Mouse (Mus musculus): ENCODE measurements around the gene Cblb.
A peak's percentile ranks its signal among the peaks of the same experiment; 100 is the strongest.

Gene Cblb

DNA sequence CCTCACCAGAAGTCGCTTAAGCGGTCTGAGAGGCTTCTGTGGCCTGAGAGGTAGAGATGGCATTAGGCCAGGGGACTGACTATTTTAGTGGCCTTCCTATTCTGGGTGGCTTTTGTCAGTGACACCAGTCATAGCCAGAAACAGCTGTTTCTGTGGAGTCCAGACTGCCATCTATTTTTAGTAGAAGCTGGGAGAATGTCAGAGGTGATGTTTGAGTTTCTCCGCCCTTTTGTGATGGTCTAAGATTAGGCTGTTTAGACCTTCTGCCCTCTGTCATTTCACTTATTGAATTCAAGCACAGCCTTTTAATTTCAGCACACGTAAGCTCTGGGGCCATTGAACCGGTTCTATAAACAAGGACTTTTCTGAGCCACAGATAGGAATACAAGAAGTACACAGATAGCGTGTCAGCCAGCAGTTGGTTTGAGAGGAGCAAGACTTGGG is 40.8 kb downstream of the Cblb start:
- no peak for DNase-seq (ENCODE audit: low read depth, low spot score)

DNA sequence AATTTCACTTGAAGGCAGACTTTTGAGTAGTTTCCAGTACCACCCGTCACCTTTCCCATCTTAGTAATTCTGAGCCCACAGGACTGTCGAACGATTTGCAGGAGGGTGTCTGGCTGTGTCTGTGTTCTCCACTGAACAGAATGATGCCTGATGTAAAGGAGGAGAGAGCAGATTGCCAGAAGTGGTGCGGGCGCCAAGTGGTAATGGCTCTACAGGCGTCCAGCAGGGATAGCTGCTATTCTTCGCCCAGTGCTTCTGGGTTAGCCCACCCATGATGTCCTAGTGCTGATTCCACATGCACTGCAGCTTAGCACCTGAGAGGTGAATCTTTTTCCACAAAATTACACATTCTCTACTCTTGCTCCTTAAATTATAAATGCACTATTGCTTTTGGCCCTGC is 45.6 kb downstream of the Cblb start:
- DNase-seq (ENCODE audit: low read depth, low spot score), result no peak

DNA sequence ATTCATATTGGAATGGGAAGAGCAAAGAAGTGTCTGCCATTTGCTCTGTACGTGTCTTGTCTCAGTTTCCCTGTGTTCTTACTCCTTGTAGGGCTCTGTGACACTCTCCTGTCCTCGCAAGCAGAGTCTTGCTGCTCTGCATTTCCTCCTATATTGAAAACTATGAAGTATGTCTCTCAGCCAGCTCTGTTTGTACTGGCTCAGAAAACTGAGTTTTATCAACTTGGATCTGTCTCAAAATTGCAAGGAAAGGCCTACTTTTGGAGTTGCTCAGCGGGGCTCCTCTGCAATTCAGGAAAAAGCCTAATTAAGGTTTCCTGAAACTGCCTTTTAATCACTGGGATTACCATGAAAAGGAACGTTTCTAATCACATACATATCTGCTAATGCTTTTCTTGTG is 46.9 kb downstream of the Cblb start:
- no peak for DNase-seq (ENCODE audit: low read depth, low spot score)

DNA sequence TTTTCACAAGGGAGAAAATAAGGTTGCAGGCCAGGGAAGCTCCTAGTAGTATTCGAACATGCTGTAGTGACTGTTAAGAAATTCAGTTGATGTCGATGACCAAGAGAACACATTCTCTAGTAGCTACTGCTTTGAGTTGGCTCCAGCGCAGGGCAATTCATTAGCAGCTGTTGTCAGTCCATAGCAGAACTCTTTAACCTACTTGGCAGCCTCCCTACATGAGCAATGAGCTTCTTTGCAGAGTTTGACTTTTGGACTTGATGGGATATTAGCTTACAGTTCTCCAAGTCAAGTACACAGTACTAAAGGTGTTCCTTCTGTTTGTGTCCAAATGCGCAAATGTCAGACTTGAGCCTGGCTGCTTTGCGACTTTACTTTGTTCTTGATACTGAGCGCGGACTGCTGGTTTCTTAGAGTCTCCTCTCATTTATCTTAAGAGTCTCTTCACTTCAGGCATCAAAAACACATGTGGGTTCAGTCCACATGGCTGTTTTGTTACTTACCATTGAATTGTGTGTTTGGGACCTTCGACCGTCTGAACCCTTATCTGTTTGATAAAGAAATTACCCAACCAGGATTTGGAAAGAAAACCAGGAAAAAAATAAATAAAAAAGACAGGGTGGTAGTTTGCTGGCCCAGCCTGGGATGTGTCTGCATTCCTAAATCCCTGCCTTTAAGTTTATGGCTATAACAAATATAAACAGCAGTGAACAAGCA is 47.9 kb downstream of the Cblb start:
- no peak for DNase-seq (ENCODE audit: low read depth, low spot score)

DNA sequence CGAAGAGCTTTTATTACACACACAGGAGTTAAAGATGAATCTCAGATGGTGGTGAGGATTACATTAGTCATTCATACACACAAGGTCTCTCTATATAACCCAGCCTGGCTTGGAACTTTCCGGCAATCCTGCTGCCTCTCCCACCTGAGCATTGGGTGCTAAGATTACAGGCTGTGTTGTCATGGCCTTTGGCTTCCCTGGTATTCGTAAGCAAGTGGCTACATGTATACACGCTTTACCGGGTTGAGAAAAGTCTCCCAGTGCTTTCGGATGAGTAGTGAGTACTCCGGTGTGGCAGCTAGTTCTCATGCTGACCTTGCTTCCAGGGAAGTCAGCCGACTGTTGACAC is 48.4 kb downstream of the Cblb start:
- DNase-seq (ENCODE audit: low read depth, low spot score), result no peak

DNA sequence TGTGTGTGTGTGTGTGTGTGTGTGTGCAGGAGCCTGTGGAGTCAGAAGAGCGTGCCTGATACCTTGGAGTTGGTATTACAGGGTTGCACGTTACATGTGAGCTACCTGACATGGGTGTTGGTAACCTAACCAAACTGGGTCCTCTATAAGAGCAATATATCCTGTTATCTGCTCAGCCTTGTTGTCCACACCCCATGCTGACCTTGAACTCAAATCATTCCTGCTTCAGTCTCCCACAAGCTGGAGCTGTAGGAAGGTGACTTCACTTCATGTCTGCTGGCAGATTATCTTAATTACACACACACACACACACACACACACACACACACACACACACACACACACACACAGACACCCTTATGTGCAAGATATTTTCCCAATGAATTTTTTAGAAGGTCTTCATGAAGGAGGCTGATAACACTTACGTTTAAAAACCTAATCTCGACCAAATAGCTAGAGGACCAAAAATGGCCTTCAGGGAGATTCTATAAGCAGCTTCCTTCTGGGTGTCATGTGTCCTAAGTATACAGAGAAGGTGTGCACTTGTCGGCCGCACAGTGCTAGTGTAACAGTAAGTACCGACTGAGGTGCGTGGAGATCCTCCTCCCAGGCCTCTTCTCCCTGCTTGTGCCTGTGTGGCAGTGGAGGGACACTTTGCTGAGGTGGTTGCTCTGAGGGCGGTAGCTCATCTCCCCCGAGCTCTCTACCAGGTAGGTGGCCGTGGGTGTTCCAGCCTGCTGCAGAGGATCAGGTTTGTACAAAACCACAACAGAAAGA is 49.8 kb downstream of the Cblb start:
- DNase-seq (ENCODE audit: low read depth, low spot score), result no peak

DNA sequence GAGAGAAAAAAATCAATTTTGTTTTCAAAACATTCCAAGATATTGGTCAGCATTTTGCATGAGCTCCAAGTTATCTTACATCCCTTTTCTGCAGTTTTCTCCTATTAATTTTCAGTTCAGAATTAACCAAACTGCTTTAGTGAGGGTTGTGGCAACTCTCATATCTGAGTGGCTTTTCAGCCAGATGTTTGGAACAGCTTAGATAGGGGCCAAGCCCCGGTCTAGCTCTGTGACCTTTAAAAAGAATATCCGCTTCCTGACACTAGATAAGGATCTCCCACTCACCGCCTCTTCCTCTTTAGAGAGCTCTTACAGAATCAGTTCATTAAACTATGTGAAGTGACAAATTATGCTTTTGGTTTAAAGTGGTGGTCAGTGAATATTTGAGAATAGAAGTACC is 50.7 kb downstream of the Cblb start:
- no peak for DNase-seq (ENCODE audit: low read depth, low spot score)

DNA sequence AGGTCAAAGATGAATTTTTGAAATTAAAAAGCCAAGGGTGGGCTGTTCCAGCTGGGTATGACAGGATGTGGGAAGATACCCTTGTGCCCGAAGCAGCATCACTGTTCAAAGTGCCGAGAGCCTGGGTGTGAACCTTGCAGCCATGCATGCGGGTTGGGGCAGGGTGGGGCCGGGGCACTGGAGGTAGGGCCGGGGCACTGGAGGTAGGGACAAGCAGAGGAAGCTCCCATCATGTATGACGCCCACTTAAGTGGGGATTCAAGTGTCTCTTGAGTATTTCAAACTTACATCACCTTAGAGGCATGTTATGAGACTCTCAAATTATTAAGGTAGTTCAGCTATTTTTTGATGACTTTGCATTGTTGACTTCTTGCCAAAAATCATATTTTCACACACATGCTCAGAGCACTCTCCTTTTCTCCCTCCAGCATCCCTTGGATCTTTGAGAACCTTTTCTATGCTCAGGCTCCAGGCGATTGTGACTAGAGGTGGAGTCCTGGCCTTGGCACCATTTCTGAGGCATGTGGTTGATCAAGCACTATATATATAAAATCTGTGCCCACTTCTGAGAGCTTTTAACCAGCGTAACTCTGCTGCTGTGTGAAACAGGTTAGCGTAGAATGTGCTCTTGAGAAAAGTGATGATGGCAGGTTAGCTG is 55.9 kb downstream of the Cblb start:
- DNase-seq (ENCODE audit: low read depth, low spot score), result no peak

DNA sequence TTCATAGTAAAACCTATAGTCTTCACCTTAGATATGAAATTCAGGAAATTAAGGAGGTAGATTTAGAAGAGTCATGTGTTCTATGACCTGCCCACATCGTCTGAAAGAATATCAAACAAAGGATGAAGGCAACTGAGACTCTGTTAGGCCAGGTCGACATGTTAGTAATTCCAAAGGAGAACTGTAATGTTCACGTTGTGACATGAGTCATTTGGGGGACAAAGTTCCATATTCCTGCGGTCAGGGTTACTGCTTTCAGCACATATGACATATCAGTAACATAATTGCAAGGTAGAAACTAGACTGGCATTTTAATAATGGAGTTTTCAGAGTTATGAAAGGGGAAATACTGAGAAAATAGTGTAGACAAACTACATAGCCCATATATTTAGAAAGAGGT is 58.3 kb downstream of the Cblb start:
- DNase-seq (ENCODE audit: low read depth, low spot score), result no peak

DNA sequence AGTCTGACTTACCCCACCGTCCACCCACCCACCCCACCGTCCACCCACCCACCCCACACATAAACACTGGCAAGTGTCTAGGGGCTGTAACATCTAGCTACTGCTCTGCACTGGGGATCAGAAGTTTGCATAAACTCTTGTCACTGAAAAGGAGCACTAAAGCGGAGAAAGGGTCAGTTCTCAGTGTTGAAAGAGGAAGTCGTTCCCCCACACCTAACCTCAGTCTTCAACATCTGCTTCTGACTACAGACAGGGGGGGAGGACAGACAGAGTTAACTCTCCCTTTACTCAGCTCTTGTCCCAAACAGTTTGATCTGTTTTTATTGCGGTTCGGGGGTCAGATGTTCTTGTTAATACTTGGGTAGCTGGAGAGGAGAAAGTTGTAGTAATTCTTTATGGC is 59.9 kb downstream of the Cblb start:
- no peak for DNase-seq (ENCODE audit: low read depth, low spot score)

DNA sequence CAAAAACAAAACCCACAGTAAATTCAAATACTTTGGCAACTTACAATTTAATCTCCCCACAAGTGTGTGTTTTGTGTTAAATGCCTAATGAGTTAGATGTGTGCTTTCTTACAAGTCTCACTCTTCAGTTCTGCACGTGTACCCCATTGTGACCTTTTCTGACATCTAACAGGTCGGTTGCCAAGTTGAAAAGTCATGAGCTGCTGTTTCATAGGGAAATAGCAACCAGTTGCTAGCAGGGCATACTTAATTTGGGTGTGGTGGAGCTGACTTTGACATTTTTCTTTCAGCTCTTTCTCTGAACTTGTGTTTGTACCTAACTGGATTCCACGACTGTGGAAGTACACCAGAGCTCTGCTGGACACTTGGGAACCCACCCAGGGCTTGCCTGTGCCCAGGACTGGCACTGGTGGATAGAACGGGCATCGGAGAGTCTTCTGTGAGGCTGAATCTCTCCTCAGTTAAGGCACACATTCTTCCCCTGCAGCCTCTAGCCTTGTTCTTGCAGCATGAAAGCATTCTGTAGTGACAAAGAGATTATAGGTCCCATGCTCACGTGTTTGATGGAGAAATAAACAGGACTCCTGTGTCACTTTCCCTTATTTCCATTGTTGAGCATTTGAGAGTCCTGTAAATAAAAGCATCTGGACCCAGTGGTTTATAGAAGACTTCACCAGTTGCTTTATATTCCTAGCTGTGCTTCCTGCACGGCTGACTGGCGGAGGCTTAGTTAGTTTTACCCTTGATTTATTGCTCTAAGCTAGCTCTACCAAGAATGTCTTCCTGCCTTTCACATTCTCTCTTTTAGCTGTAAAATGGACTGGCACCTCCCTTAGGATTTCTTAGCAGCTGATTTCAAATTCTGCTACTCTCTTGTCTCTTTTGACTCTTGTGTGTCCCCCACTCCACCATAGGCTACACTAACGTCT is 62.6 kb downstream of the Cblb start:
- peak; percentile 6 for DNase-seq (ENCODE audit: low read depth, low spot score)

DNA sequence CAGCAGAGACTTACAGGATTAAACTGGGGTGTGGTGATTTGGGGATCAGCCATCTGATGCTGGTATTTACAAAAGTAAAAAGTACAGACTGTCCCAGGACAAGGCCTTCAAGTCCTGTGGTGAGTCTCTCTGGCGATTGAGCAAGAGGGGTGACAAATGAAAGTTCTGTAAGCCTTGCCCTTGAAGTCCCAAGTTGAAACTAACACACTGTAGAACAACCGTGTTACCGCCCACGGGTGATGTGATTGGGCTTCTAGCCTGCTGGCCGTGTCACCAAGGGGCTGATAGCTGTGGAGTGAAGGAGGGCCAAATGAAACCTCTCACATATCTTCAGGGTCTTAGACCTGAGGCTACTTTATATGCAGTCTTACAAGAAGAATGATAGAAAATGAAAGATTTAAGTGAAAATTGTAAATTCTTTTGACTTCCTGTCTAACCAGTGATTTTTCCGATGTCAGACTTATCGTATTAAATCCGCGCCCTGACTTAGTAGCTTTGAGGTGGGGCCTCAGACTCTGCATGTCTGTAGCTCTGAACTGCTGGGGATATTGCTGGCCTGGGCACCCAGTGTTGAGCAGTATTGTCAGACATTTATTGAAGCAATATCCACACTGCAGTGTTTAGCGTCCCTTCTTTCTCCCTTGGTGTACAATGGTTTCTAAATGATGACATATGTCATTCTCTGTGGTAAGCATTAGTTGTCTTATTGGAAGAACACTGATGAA is 63.9 kb downstream of the Cblb start:
- DNase-seq (ENCODE audit: low read depth, low spot score), result no peak

DNA sequence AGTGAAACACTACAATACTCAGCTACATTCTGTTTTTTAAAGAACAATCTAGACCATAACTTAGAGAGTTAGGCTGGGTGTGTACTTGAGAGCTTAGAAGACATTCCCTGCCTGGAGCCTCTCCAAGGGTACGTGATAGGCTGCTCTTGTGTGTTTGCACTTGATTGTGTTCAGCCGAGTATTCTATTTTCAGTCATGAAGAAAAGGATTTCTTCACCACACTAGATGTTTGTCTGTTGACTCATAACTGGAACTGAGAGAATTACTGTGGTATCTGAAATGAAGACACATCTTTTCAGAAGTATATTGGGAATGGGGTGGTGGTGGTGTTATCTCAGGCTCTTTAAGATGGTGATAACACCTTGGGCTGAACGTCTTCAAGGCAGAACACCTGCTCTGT is 64.6 kb downstream of the Cblb start:
- no peak for DNase-seq (ENCODE audit: low read depth, low spot score)

DNA sequence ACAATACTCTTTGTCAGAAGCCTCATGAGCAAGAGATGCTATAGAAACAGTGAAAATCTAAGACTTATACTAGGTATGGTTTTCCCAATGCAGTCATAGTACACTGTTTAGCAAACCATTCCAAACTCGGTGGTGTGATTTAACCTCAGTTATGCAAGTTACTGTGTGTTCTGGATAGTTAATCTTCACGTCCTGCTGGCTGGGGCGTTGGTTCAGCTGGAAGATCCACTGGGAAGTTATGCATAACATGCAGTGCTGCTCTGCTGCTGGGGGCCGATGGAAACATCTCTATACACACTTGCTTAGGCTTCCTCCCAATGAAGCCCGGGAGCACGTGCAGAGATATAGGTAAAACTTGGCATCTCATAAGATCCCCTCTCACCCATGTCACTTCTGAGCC is 69.4 kb downstream of the Cblb start:
- no peak for DNase-seq (ENCODE audit: low read depth, low spot score)

DNA sequence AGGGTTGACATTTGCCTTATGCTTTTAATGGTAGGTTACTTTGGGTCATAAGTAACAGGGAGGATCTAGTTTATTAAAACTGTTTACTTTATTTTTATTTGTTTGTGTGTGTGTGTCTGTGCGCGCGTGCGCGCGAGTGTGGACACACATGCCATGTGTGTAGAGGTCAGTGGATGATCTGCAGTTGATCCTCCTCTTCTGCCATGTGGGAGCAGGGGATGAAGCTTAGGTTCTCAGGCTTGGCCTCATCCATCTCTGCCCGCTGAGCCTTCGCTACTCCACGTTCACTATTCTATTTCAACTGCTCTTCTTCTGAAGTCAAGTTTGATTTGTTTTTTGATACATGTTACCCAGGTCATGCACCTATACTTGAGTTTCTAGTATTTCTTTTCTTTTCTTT is 73.6 kb downstream of the Cblb start:
- DNase-seq (ENCODE audit: low read depth, low spot score), result no peak

DNA sequence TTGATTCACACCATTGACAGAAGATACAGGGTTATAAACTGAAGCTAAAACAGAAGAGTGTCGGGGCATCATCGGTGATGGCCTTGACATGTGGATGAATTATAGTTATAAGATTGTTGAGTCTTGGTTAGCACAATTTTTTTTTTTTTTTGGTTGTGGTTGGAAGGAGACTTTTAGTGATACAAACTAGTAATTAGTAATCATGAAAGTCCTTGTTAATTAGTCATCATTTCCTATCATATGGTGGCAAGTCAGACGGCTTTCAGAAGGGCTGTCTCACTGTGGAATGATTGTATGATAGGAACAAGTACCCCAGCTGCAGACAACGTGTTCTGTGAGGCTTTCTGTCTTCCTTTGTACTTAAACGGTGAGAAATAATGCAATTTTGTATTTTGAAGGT is 76.8 kb downstream of the Cblb start:
- DNase-seq (ENCODE audit: low read depth, low spot score), result no peak

DNA sequence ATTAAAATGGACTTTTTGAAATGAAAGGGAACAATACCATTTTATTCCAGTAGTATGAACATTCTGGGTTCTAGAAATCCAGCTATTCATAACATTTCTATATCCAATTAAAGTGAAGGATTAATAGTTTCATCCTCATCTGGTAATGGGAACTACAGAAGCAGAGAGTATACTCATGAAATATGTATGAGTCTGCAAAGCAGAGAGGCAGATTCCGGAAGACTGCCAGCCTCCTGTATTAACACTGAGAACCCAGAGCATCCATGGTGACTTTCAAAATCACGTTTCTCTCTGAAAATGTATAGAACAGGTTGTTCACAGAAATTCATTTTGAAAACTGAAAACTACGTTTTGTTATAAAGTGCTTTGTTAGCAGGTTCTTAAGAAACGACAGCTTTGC is 83.4 kb downstream of the Cblb start:
- no peak for DNase-seq (ENCODE audit: low read depth, low spot score)

DNA sequence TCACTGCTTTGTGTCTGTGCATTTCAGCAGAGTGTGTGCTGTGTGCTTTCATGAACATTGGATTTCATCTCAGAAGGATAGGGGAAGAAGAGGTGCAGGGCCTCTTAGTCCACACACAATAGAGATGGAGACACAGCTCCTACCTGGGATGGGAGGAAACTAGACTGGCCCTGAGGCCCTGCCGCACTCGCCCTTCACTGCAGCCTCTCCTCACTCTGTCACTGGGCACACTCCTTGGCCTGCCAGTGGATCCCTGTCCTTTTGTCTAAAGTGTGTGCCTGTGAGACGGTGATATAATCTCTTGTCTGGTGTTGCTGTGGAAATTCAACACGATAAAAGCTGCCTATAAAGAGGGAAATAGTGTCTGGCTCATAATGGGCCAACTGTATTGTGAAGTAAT is 88.0 kb downstream of the Cblb start:
- no peak for DNase-seq (ENCODE audit: low read depth, low spot score)

DNA sequence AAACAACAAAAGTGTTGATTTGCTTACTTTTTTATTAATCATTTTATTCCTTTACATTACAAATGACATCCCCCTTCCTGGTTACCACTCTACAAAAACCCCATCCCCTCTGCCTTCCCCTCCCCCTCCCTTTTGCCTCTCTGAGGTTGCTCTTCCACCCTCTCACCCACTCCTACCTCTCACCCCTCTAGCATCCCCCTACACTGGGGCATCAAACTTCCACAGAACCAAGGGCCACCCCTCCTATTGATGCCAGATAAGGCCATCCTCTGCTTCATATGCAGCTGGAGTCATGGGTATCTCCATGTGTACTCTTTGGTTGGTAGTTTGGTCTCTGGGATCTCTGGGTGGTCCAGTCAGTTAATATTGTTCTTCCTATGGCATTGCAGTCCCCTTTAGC is 93.9 kb downstream of the Cblb start:
- DNase-seq (ENCODE audit: low read depth, low spot score), result no peak

DNA sequence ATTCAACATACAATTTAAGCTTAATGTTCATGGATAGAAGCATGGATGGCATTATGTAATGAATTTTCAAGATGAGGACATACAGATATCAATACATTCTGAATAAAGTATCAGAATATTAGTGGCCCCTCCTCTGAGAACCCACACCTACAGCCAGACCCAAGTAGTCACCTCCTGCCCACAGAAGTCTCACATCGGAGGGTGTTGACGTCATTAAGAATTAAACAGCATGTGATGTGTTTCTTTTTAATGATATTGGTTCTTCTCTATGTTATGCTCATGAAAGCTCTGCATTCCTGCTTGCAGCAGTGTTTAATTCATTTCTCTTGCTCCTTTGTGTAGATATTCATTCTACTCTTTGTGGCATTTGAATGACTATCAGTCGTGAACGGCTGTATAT is 94.9 kb downstream of the Cblb start:
- peak; percentile 15 for DNase-seq (ENCODE audit: low read depth, low spot score)

DNA sequence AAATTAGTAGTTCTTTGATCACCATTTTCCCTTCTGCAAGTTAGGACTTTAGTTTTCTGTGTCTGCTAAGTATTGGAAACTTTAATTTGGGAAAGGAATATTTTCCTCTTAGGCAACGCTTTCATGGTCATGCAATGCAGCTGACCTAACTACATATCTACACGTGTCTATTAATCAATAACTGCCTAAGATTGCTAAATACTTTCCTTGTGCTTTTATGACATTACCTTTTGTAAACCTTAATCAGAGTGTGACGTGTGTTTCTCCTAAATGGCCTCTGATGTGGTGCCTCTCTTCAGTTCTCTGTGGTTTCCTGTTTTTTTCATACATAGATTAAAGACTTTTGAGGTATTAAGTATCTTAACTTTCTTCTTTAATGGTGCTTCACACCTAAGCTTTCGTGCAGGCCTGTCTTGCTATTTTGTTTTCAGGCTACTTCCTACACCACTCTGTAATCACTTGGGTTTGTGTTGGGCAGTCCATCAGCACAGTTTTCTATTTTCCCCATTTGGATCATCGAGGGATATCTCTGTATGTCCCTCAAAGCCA is 98.4 kb downstream of the Cblb start:
- no peak for DNase-seq (ENCODE audit: low read depth, low spot score)
